Mouse (Mus musculus) gastrocnemius, postnatal 14 days (tissue): Measurements from ENCODE around the gene Cct3. TPM values are rescaled to one million over a fixed set of nuclear protein-coding genes. Genes with fewer than 3 reads are reported as not detected.
"Not testable (repeated sequence)": the region's sequence is repeated elsewhere in the genome, so short reads cannot be mapped to it uniquely, and the experiment has no call there.

Source experiments
- DNase-seq: peaks from one replicate; pipeline ENCODE4 v3.0.0; 2021; ENCODE audit warnings: mixed read lengths
- intact Hi-C: fragments of 180-260 bp; cut with DNase I; formaldehyde crosslinking; loops from one replicate; pipeline ENCODE4 v1.15.1; 2025; ENCODE audit warnings: low total_unique reads
- total RNA-seq, 2 experiments: library from RNA; stranded (reverse); gene quantifications; 2 replicates each; pipeline ENCODE4 v1.2.3; 2021

Cct3 gene
- total RNA-seq, 2 experiments from 2014 or later = 132 to 151 TPM

DNA sequence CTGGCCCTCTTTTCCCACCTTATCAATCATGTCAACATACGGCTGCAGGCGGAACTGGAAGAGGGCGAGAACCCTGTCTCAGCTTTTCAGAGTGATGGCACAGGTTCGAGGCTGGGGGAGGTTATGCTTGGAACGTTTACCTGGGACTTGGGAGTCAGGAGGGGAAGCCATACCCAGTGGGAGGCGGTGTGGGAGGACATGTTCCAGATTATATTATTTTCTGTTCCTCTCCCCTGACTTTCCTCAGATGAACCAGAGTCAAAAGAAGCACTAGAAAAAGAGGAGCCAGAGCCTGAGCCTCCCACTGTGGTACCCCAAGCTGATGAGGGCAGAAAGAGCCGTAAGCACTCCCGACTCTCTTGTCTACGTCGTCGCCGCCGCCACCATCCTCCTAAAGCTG is 53.8 kb downstream of the Cct3 start:
- DNase-seq = no peak
- intact Hi-C loops = no loop called here

GRCm38 (mm10) chr3:88352907-88353306 is 56.0 kb downstream of the Cct3 start:
- no peak for DNase-seq
- intact Hi-C loops = no loop called here

DNA sequence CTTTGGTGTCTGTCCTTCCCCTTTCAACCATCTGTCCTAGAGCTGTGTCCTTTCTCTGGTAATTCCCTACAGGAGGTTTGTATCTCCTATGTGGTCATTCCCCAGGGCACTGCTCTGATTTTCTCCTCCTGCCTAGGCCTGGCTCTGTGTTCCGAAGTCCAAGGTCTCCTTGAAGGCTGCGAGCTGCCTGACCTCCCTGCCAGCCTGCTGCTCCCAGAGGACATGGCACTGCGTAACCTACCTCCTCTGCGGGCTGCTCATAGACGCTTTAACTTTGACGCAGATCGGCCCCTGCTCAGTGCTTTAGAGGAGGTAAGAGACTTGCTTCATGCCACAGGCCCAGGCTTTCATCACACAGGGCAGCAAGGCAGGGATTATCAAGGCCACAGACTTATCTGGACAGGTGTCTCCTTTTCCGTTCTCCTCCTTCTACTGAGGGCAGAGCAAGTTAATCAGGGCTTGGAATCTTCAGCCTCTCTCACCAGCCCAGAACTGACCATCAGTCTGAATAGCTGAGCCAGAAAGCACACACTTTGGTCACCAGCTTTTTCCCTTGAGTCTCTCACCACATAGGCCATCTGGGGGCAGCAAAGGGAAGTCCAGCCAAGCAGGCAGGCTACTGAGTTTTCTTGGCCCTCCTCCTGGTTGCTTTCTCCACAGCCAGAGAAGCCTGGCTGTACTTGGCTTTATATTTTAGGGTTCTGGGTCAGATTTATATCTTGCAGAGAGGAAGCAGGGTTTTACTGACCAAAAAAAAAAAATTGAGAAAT is 57.7 kb downstream of the Cct3 start:
- intact Hi-C loops = no loop called here
- DNase-seq = no peak

DNA sequence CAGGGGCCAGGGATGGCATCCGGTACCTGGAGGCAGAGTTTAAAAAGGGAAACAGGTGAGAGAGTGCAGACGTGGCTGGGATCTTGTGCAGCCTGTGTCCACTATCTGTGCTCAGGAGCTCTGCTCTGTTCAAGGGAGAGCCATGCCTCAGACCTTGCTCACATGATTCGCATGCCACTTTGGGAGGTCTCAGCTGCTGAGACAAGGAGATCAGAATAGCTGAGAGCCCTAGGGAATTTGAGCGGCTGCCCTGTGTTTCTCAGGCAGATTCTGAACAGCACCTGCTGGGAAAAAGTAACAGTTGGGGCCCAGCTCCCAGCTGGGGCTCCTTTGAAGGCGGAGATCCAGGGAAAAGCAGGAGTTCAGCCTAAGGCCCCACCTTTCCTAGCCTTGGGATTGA is 62.7 kb downstream of the Cct3 start:
- DNase-seq = no peak
- intact Hi-C loops = no loop called here

DNA sequence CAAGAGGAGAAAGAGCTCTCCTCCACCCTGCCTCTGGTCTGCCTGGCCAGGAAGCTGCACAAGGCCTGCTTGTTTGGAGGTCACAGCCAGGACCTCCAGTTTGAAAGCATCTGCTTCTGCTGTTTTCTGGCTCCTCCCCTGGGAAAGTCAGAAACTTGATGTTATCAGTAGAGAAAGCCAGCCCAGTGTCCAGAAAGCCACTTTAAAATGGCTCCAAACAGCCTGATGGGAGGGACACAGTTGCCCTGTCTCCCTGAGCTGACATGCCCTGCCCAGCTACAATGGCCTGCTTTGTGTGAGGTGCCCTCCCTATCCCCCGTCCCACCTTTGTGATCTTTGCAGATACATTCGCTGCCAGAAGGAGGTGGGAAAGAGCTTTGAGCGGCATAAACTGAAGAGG is 63.1 kb downstream of the Cct3 start:
- intact Hi-C loops = no loop called here
- no peak for DNase-seq

DNA sequence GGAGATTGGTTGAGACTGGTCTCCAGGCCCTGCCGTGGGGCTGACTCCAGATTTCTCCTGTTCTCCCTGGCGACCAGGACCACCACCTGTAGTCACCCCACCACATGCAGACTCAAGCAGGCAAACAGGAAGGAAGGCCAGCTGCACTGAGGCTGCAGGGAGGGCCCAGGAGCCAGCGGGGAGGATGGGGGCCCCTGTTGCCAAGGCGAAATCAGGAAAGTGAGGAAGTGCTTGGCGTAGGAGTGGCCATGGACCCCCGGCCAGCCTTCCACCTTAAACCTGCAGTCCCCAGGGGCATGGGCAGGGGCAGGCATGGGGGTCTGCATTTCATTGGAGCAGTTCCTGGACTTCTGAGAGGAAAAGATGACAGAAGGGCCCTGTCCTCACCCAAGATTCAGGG is 64.2 kb downstream of the Cct3 start:
- no peak for DNase-seq
- intact Hi-C loops = no loop called here

DNA sequence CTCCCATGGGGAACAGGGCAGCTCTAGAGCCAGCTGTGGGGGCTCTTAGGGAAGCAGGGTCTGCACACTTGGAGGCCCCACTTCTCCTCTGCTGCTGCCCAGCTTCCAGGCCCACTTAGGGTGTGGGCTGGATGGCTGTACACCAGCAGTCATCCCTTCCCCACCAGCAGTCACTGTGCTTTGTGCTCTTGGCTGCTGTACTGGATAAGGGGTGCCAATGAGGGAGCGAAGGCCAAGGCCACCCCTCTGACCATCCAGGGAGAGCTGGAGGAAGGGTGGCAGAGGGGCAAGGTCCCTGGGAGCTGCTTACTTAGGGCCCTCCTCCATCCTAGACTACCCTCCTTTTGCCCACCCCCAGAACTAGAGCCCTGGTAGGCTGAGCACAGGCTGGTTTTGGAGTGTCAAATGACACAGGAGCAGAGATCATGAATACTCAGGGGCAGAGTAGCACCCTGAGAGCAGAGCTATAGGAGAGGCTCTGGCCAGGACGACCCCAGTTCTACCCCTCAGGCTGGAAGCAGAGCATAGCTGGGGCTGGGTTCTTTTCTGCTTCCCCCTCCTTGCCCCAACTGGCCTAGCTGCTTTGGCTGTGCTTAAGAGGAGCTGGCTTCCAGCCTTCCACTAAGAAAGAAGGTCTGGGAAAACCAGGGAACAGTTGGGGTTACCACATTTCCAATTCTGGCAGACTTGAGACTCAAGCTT is 64.8 kb downstream of the Cct3 start:
- no peak for DNase-seq
- intact Hi-C loops = no loop called here

DNA sequence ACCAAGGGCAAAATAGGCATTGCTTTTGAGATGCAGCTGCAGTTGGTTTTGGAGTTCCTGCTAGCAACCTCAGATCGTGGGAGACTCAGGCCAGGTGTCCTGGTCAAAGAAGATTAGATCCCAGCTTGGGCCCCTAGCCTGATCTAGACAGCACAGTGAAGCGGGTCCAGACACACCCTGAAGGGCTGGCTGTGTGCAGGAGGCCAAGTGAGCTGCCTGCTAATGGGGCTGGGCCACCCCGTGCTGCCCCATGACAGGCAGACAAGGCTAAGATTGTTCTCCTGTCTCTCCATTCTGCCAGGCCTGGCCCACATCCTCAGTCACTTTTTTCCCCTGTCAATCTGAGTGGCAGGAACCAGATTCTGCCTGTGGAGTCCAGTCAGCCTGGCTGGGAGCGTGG is 66.8 kb downstream of the Cct3 start:
- intact Hi-C loops = no loop called here
- DNase-seq = no peak

GRCm38 (mm10) chr3:88364337-88364736 is 67.4 kb downstream of the Cct3 start, which contains the start of gene Paqr6:
TSS of gene Paqr6 (plus strand) at chr3:88364584.
- intact Hi-C loops = no loop called here
- DNase-seq = peak; percentile 75

- intact Hi-C loops = no loop called here
- no peak for DNase-seq
Observed at GRCm38 (mm10) chr3:88365705-88366361, 68.9 kb downstream of the Cct3 start.

DNA sequence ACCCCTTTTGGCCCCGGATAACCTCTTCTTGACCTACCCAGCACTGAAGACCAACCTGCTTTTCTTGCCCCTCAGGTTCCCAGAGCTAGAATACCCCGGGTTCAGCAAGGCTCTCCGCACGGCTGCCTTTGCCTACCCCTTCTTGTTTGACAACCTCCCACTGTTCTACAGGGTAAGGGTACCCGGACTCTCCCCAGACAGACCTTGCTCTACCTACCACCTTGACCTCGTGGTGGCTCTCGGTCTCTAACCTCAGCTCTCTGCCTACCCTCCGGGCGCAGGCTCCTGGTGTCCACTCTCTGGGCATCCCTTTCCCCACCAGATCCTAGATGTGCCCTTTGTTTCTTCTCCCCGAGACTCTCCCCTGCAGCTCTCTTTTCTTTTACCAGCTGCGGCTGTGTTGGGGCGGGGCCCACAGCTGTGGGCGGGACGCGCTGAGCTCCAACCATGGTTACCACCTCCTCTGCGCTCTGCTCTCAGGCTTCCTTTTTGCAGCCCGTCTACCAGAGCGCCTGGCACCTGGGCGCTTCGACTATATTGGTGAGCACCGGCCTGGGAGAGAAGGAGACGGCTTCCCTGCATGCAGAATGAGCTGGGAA is 70.0 kb downstream of the Cct3 start:
- intact Hi-C loops = not testable (repeated sequence)
- DNase-seq = peak; percentile 44

DNA sequence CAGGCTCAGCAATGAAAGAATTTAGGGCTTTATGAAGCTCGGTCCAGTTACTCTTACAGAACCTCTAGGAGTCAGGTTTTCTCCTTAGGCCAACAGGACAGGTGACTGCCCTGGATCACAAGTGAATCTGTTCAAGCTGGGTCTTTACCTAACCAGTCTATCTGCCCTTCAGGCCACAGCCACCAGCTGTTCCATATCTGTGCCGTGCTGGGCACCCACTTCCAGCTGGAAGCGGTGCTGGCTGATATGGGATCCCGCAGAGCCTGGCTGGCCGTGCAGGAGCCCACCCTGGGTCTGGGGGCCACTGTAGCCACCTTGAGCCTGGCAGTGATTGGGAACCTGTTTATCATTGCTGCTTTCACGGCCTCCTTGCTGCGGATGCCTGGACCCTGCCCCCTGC is 70.6 kb downstream of the Cct3 start:
- DNase-seq, intact Hi-C loops: not testable (repeated sequence)

DNA sequence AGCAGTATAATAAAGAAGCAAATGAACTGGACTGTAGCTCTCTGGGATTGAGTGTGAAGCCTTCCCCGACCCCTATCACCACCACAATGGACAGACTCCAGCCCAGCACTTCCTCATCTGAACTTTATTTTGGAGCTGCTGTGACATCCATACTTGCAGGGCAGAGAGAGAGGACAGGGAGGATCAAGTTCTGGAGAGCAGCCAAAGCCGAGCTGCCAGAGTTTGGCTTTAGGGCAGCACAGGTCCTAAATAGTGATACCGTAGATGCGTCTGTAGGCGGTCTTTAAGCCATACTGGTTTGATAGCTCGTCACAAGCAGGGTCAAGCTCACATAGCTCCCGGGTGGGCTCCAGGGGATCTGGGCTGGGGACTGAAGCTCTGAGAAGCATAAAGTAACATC is 71.6 kb downstream of the Cct3 start:
- intact Hi-C loops = not testable (repeated sequence)
- DNase-seq = peak; percentile 48

Other genes with a start within 250 kb of the Cct3 start
- 10 to 100 TPM; 47.1 to 47.4 TPM for gene Naxe, start 238.6 kb upstream of the Cct3 start, total RNA-seq
- not detected for gene Ttc24, start 218.8 kb upstream of the Cct3 start, total RNA-seq
- 1 to 10 TPM; 2.5 to 2.7 TPM for gene Iqgap3, start 215.1 kb upstream of the Cct3 start, total RNA-seq
- gene Mef2d, start 154.7 kb upstream of the Cct3 start, total RNA-seq = 100 to 1,000 TPM; 136 to 137 TPM
- gene Rhbg, start 42.4 kb upstream of the Cct3 start, total RNA-seq = not detected
- gene Gm38392, start 9.9 kb upstream of the Cct3 start, total RNA-seq = under 1 TPM; 0.35 to 0.44 TPM
- 1 to 10 TPM; 5.8 to 8.5 TPM for gene Tsacc, start 117 bp upstream of the Cct3 start, total RNA-seq
- 10 to 100 TPM; 50.4 to 52.3 TPM for gene Glmp, start 27.9 kb downstream of the Cct3 start, total RNA-seq
- 1 to 10 TPM; 1.8 to 2.1 TPM for gene Tmem79, start 39.0 kb downstream of the Cct3 start, total RNA-seq
- 10 to 100 TPM; 29.2 to 32.4 TPM for gene Smg5, start 39.1 kb downstream of the Cct3 start, total RNA-seq
- 1 to 10 TPM in 1 of 2 experiments, under 1 TPM in 1; 0.22 to 1.5 TPM for gene Paqr6, start 67.5 kb downstream of the Cct3 start, total RNA-seq
- not detected for gene Bglap3, start 75.6 kb downstream of the Cct3 start, total RNA-seq
- gene Bglap2, start 81.6 kb downstream of the Cct3 start, total RNA-seq = not detected
- not detected for gene Bglap, start 87.3 kb downstream of the Cct3 start, total RNA-seq
- gene Pmf1, start 113.2 kb downstream of the Cct3 start, total RNA-seq = 10 to 100 TPM; 30.1 to 31.9 TPM
- gene Slc25a44, start 128.0 kb downstream of the Cct3 start, total RNA-seq = 10 to 100 TPM; 11.4 to 11.9 TPM
- gene Sema4a, start 164.1 kb downstream of the Cct3 start, total RNA-seq = 1 to 10 TPM; 2.1 to 2.2 TPM
- 100 to 1,000 TPM; 125 to 161 TPM for gene Lmna, start 212.8 kb downstream of the Cct3 start, total RNA-seq
- 1 to 10 TPM in 1 of 2 experiments, under 1 TPM in 1; 0.64 to 1.6 TPM for gene Mex3a, start 235.3 kb downstream of the Cct3 start, total RNA-seq